Mouse (Mus musculus): ENCODE results near the gene Aldh3b1. TPM values are rescaled to one million over a fixed set of nuclear protein-coding genes. Genes with fewer than 3 reads are reported as not detected.
"Not testable (repeated sequence)": the region's sequence is repeated elsewhere in the genome, so short reads cannot be mapped to it uniquely, and the experiment has no call there.

The Aldh3b1 gene
- polyA plus RNA-seq, 1 experiment from 2014 or later, result 4.9 TPM

DNA sequence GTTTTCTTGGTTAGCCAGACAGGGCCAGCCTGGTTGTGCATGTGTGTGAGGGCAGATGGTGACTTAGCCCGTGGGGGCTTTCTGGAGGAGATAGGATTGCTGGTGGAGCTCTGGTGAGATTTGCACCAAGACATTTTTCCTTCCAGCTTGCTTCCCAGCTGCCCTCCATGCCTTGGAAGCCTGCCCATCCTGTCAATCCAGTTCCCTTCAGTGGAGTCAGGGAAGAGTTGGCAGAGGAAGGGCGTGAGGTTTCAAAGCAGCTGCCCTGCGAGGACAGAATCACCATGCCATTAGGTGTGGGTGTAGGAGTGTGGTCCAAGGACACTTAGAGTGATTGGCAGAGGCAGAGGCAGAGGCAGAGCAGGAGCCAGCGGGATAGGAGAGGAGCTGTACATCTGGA is 28.9 kb upstream of the Aldh3b1 start, which contains the start of gene Aldh3b3:
Gene Aldh3b3, plus strand, starts transcription at position 176 of the 400 bp plus-strand sequence.
- no peaks in the 10 kb centered on the region for H3K27me3 ChIP-seq
- ATAC-seq (ENCODE audit: insufficient number of reproducible peaks, low FRiP score, low TSS enrichment, low read depth), result no peak
- WGBS, result 56% methylated on average over 4 of the region's 4 CpGs

DNA sequence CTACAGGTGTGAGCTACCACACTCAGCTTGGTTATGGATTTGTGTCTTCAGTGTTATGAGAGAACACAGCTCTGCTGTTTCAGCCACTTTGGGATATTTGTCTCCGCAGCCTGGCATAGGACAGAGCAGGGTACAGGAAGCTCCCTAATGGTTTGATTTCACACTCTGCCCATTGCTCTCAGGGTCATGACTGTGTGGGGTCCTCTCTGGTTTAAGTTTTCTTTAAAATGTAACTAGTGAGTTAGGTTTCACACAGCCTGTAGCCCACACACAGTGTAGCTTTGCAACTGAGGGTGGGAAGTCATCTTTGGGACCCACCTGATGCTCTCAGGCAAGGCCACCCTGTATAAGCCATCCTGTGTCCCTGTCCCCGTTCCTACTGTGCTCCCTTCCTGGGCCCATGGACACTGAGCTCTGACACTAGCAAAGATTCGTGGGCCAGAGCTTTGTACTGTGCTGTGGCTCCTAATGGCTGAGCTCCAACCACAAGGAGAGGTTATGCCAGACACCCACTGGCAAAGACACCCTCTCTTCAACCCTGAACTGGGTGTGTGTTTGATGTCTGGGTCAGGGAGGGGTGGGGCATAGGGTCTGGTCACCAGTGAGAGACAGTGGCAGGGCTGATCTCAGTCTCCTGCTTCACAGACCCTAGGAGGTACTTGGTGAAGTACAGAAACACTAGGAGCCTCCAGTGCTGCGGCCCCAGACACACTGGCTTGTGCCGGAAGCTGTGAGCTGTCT is 27.9 kb upstream of the Aldh3b1 start:
- WGBS, result 77% methylated on average over 5 of the region's 5 CpGs
- H3K9me3 ChIP-seq (replicated peaks); H3K9ac ChIP-seq; H3K4me2 ChIP-seq (replicated peaks); ATAC-seq (ENCODE audit: insufficient number of reproducible peaks, low FRiP score, low TSS enrichment, low read depth); H3K36me3 ChIP-seq; H3K4me3 ChIP-seq (replicated peaks); H3K27ac ChIP-seq (replicated peaks); H3K4me1 ChIP-seq; H3K27me3 ChIP-seq: not testable (repeated sequence)

More for the DNA sequence above, 28.9 kb upstream of the Aldh3b1 start, which contains the start of gene Aldh3b3:
- H3K4me1 ChIP-seq, result no peaks in the 10 kb centered on the region
- no peak within 1 kb of the TSS for H3K4me3 ChIP-seq (replicated peaks)
- no peaks in the 10 kb centered on the region for H3K9me3 ChIP-seq (replicated peaks)
- H3K4me2 ChIP-seq (replicated peaks), result no peak within 1 kb of the TSS
- no peak within 1 kb of the TSS for H3K9ac ChIP-seq
- no peak within 1 kb of the TSS for H3K27ac ChIP-seq (replicated peaks)
- H3K36me3 ChIP-seq, result no peaks in the 10 kb centered on the region

DNA sequence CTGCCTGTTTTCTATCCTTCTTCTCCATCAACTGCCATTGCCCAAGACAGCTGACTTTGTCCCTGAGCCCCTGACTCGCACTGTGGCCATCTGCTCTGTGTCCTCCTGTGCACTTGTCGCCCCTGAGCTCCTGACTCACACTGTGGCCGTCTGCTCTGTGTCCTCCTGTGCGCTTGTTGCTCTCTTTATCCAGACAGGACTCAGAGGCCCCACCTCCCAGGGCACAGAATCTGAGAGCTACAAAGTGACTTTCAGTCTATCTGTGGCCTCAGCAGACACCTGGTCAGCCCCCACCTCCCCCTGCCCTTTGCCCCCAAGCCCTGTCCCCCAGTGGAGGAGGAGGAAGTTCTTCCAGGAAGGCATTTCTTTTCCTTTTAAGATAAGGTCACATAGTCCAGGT is 26.2 kb upstream of the Aldh3b1 start:
- no peaks in the 10 kb centered on the region for H3K27me3 ChIP-seq
- no peak for ATAC-seq (ENCODE audit: insufficient number of reproducible peaks, low FRiP score, low TSS enrichment, low read depth)
- no peaks in the 10 kb centered on the region for H3K36me3 ChIP-seq
- no peak overlapping the region for H3K9ac ChIP-seq
- H3K9me3 ChIP-seq (replicated peaks), result no peaks in the 10 kb centered on the region
- no peak overlapping the region for H3K4me3 ChIP-seq (replicated peaks)
- H3K4me1 ChIP-seq, result no peaks in the 10 kb centered on the region
- WGBS, result 57% methylated on average over 4 of the region's 4 CpGs
- no peak overlapping the region for H3K4me2 ChIP-seq (replicated peaks)
- H3K27ac ChIP-seq (replicated peaks), result no peak overlapping the region

DNA sequence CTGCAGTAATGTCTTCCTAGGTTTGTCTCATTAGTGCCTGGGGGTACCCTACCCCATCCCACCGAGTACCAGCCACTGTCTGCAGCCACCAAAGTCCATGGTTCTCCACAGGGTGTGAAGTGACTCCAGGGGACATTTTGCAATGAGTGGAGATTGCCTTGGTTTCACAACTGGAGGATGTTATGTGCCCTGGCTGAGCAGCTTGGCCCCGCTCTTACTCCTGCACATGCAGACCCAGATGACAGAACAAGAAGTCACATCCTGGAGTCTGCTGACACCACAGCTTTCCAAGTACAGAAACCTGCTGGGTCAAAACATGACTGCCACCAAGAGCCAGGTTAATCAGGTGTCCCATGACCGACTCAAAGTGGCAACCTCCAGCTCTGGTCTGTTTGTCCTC is 25.4 kb upstream of the Aldh3b1 start:
- no peak for ATAC-seq (ENCODE audit: insufficient number of reproducible peaks, low FRiP score, low TSS enrichment, low read depth)
- Histone ChIP-seq H3K4me3 (replicated peaks) (no peak overlapping the region), H3K36me3 (no peaks in the 10 kb centered on the region), H3K4me2 (replicated peaks) (no peak overlapping the region), H3K27me3 (no peaks in the 10 kb centered on the region), H3K9ac (no peak overlapping the region), H3K27ac (replicated peaks) (no peak overlapping the region), H3K4me1 (no peaks in the 10 kb centered on the region), H3K9me3 (replicated peaks) (no peaks in the 10 kb centered on the region)
- 68% methylated on average over 3 of the region's 3 CpGs for WGBS

DNA sequence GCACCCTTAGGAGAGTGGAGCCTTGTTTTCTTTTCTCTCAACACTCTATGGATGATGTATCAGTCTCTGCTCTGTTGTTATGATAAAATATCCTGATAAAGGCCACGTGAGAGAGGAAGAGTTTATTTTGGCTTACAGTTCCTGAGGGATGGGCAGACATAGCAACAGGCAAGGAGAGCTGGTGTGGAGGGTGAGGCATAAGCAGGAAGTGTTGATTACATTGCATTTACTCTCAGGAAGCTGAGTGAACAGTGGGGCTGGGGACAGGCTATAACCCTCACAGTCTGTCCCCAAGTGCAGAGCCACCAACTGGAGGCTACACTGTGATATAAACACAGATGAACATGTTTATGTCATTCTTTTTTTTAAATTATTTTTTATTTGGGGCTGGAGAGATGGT is 22.5 kb upstream of the Aldh3b1 start:
- 46% methylated on average over 1 of the region's 1 CpGs for WGBS
- no peaks in the 10 kb centered on the region for H3K36me3 ChIP-seq
- no peaks in the 10 kb centered on the region for H3K4me1 ChIP-seq
- no peaks in the 10 kb centered on the region for H3K9me3 ChIP-seq (replicated peaks)
- no peak overlapping the region for H3K4me2 ChIP-seq (replicated peaks)
- no peaks in the 10 kb centered on the region for H3K27me3 ChIP-seq
- no peak for ATAC-seq (ENCODE audit: insufficient number of reproducible peaks, low FRiP score, low TSS enrichment, low read depth)
- H3K27ac ChIP-seq (replicated peaks), result no peak overlapping the region
- H3K9ac ChIP-seq, result no peak overlapping the region
- no peak overlapping the region for H3K4me3 ChIP-seq (replicated peaks)

DNA sequence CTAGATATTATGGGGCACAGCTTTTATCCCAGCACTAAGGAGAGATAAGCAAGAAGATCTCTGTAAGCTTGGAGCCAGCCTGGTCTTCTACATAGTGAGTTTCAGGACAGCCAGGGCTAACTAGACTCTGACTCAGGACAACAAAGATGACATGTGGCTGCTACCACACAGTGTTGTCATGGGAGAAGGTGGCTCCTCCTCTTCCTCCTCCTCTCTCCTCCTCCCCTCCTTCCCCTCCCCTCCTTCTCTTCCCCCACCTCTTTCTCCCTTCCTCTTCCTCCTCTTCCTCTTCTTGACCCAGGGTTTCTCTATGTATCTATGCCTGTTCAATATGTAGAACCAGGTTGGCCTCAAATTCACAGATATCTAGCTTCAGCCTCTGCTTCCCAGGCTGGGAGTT is 21.9 kb upstream of the Aldh3b1 start:
- no peak overlapping the region for H3K4me3 ChIP-seq (replicated peaks)
- no peak overlapping the region for H3K27ac ChIP-seq (replicated peaks)
- no peak overlapping the region for H3K4me2 ChIP-seq (replicated peaks)
- ATAC-seq (ENCODE audit: insufficient number of reproducible peaks, low FRiP score, low TSS enrichment, low read depth), result no peak
- no peak overlapping the region for H3K9ac ChIP-seq
- no peaks in the 10 kb centered on the region for H3K9me3 ChIP-seq (replicated peaks)
- H3K36me3 ChIP-seq, result no peaks in the 10 kb centered on the region
- H3K4me1 ChIP-seq, result no peaks in the 10 kb centered on the region
- no peaks in the 10 kb centered on the region for H3K27me3 ChIP-seq

DNA sequence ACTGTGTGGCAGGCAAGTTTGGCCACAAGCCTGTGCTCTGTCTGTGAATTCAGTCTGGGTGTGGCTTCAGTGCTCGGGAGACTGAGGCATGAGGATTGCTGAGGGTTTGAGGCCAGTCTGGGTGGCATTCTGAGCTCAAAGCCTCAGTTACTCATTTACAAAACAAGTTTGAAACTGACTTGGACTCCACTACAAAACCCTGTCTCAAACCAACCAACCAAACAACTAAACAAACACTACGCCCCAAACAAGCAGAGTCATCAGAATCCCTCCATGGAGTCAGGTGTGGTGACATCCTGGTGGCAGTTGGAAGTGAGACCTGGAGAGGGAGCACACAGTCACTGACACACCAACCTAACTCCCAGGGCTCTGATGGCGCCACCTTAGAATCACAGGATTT is 20.7 kb upstream of the Aldh3b1 start:
- Histone ChIP-seq H3K4me3 (replicated peaks) (no peak overlapping the region), H3K36me3 (no peaks in the 10 kb centered on the region), H3K4me1 (no peaks in the 10 kb centered on the region), H3K4me2 (replicated peaks) (no peak overlapping the region), H3K27ac (replicated peaks) (no peak overlapping the region), H3K9me3 (replicated peaks) (no peaks in the 10 kb centered on the region), H3K27me3 (no peaks in the 10 kb centered on the region), H3K9ac (no peak overlapping the region)
- no peak for ATAC-seq (ENCODE audit: insufficient number of reproducible peaks, low FRiP score, low TSS enrichment, low read depth)
- 79% methylated on average over 3 of the region's 3 CpGs for WGBS

DNA sequence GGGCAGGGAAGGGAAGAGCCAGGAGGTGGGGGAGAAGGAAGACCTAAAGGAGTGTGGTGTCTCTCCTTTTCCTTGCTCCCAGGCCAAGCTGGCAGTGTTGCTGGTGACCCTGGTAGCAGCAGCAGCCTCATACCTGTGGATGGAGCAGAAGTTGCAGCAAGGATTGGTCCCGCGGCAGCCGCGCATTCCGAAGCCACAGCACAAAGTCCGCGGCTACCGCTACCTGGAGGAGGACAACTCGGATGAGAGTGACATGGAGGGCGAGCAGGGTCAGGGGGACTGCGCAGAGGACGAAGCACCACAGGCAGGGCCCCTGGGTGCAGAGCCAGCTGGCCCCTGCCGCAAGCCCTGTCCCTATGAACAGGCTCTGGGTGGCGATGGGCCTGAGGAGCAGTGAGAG is 18.9 kb upstream of the Aldh3b1 start:
- no peak for ATAC-seq (ENCODE audit: insufficient number of reproducible peaks, low FRiP score, low TSS enrichment, low read depth)
- no peak overlapping the region for H3K4me2 ChIP-seq (replicated peaks)
- H3K4me3 ChIP-seq (replicated peaks), result no peak overlapping the region
- 66% methylated on average over 14 of the region's 14 CpGs for WGBS
- H3K36me3 ChIP-seq, result no peaks in the 10 kb centered on the region
- no peaks in the 10 kb centered on the region for H3K27me3 ChIP-seq
- no peaks in the 10 kb centered on the region for H3K4me1 ChIP-seq
- H3K9ac ChIP-seq, result no peak overlapping the region
- no peak overlapping the region for H3K27ac ChIP-seq (replicated peaks)
- no peaks in the 10 kb centered on the region for H3K9me3 ChIP-seq (replicated peaks)

DNA sequence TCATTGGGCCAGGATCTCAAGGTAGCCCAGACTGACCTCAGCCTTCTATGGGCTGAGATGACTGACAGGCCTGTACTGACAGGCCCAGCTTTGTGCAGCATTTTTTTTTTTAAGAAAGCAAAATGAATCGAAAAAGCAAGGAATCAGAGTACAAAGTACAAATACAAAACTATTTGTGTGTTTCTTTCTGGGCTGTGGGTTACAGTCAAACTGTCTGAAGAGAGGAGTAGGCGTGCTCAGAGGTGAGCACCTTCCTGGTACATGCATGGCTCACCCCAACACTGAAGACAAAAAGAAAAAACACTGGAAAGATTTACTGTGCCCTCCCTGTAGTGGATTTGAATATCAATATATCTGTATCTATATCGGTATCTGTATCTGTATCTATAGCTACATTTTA is 18.2 kb upstream of the Aldh3b1 start:
- Histone ChIP-seq H3K27me3 (no peaks in the 10 kb centered on the region), H3K4me1 (peaks cover 3% of the 10 kb centered on the region; the same call in 1 of the 2 replicates), H3K27ac (replicated peaks) (no peak overlapping the region), H3K36me3 (no peaks in the 10 kb centered on the region), H3K4me2 (replicated peaks) (no peak overlapping the region), H3K4me3 (replicated peaks) (no peak overlapping the region), H3K9me3 (replicated peaks) (no peaks in the 10 kb centered on the region), H3K9ac (no peak overlapping the region)
- no peak for ATAC-seq (ENCODE audit: insufficient number of reproducible peaks, low FRiP score, low TSS enrichment, low read depth)
- WGBS, result 75% methylated on average over 3 of the region's 3 CpGs

DNA sequence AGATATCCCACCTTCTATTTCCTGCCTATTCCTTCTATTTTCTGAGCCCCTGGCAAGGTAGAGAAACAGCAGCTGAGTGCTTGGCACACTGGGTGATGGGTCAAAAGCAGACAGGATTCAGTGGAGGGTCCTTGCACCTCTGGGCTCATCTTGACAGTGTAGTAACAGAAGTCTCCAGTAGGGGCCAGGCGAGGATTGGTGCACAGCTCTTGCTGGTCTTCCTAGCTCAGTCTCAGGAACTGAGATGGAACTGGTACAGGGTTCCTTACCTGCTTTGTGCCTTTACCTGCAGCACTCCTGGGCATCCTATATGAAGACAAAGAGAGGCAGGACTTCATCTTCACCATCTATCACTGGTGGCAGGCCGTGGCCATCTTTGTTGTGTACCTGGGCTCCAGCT is 17.1 kb upstream of the Aldh3b1 start:
- Histone ChIP-seq H3K4me2 (replicated peaks) (no peak overlapping the region), H3K4me1 (peaks cover 3% of the 10 kb centered on the region; the same call in 1 of the 2 replicates), H3K27ac (replicated peaks) (no peak overlapping the region), H3K36me3 (no peaks in the 10 kb centered on the region), H3K9ac (no peak overlapping the region), H3K27me3 (no peaks in the 10 kb centered on the region), H3K4me3 (replicated peaks) (no peak overlapping the region), H3K9me3 (replicated peaks) (no peaks in the 10 kb centered on the region)
- ATAC-seq (ENCODE audit: insufficient number of reproducible peaks, low FRiP score, low TSS enrichment, low read depth), result no peak
- WGBS, result 18% methylated on average over 2 of the region's 2 CpGs

DNA sequence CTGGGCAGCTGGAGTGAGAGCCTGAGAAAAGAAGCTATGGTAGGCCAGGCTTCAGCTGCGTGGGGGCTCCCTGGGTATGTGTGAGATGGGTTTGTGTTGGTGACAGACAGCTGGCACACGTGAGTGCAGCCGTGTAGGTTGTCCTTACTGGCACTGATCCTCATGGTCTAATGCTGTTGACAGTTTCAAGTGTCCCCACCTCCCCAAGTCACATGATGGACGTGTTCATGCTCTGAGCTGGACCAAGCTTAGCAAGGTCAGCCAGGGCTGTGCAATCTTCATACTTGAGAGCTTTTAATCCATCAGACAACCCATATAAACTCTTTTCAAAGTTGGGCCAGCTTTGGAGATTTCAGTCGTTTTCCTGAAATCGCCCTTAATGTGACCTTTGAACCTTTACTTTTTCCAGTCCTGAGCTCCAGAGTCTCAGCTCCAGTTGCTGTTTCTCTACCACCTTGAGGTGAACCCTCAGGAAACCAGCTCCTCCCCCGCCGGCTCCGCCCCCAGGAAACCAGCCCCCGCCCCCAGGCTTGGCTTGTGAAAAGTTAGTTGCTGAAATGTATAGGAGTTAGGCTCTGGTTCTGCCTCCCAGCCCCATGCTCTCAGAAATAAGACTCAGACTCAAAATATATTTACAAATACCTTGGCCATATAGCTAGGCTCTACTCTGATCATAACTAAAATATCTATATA is 16.4 kb upstream of the Aldh3b1 start:
- WGBS, result 25% methylated on average over 10 of the region's 10 CpGs
- no peaks in the 10 kb centered on the region for H3K27me3 ChIP-seq
- H3K4me3 ChIP-seq (replicated peaks), result no peak overlapping the region
- no peak overlapping the region for H3K9ac ChIP-seq
- no peak overlapping the region for H3K27ac ChIP-seq (replicated peaks)
- H3K9me3 ChIP-seq (replicated peaks), result no peaks in the 10 kb centered on the region
- H3K4me2 ChIP-seq (replicated peaks), result no peak overlapping the region
- H3K36me3 ChIP-seq, result no peaks in the 10 kb centered on the region
- no peak for ATAC-seq (ENCODE audit: insufficient number of reproducible peaks, low FRiP score, low TSS enrichment, low read depth)
- H3K4me1 ChIP-seq, result peaks cover 3% of the 10 kb centered on the region; the same call in 1 of the 2 replicates
